In genomic region chr6:94101256-94101655, GRCm38 (mm10) we compare ENCODE assay signal across 23 mouse cellular contexts.
DNase-seq lines count a peak whose midpoint lies in the region; ATAC-seq and TF ChIP-seq lines count a peak whose summit lies in the region.
"Had no signal": no experiment of that assay in that cellular context is flagged by ENCODE, and none has a peak within 500 bp of the region (broad histone marks: within the 10 kb centered on the region; RNA-seq: fewer than 3 reads in every experiment).

No protein-coding gene starts in this region.

- H3K79me2 ChIP-seq in heart, adult 2 months (replicated peaks; ENCODE audit: control insufficient read depth, insufficient read depth, low read length) = peaks cover 4% of the 10 kb centered on the region; the same call in 1 of the 2 replicates

- peak; percentile 57 for DNase-seq in heart, adult 11 months
- DNase-seq in heart, adult 2 months = no peak
- DNase-seq in midbrain, embryonic 10.5 days (ENCODE audit: low spot score) = no peak
- DNase-seq in midbrain, embryonic 14.5 days = no peak
- no peak for DNase-seq in adrenal gland, postnatal 10 days
- DNase-seq in ovary, adult 18-20 months (ENCODE audit: low spot score) = no peak
- DNase-seq in embryo, embryonic 10 days (ENCODE audit: low spot score) = no peak
- DNase-seq: adrenal gland, adult 8-10 months; cerebellum, adult 9-11 months; gastrocnemius, postnatal 14 days; heart, postnatal 10 days; kidney, adult 9 months; kidney, postnatal 25 days; liver, embryonic 13.5 days; lung, postnatal 14 days; retina, postnatal 1 day; right cerebral cortex, postnatal 4 days; thymus, postnatal 4 days had no signal

- no peak for TF ChIP-seq EP300 in heart, adult 2 months (IDR thresholded peaks at IDR 0.05; ENCODE audit: insufficient read depth, low read depth, low read length)

- no peaks in the 10 kb centered on the region; the same call in 1 of the 2 replicates for H3K36me3 ChIP-seq in heart, adult 2 months (ENCODE audit: control insufficient read depth, insufficient read depth, low read length)
- no peaks in the 10 kb centered on the region for H3K36me3 ChIP-seq in midbrain, embryonic 10.5 days
- no peaks in the 10 kb centered on the region for H3K36me3 ChIP-seq in midbrain, embryonic 14.5 days (ENCODE audit: control insufficient read depth, insufficient read depth, low read length)
- no peaks in the 10 kb centered on the region for H3K36me3 ChIP-seq in embryonic facial prominence, embryonic 13.5 days
- H3K36me3 ChIP-seq: liver, embryonic 13.5 days had no signal

- TF ChIP-seq CTCF in heart, adult 2 months (IDR thresholded peaks at IDR 0.05) = no peak

- no peaks in the 10 kb centered on the region for H3K27me3 ChIP-seq in heart, adult 2 months (ENCODE audit: control insufficient read depth, insufficient read depth, low read length)
- no peaks in the 10 kb centered on the region for H3K27me3 ChIP-seq in midbrain, embryonic 10.5 days (ENCODE audit: low read depth, poor library complexity, severe bottlenecking)
- H3K27me3 ChIP-seq in midbrain, embryonic 14.5 days (ENCODE audit: control insufficient read depth, insufficient read depth, low read length) = no peaks in the 10 kb centered on the region
- H3K27me3 ChIP-seq in embryonic facial prominence, embryonic 13.5 days = no peaks in the 10 kb centered on the region
- H3K27me3 ChIP-seq: liver, embryonic 13.5 days; megakaryocyte, embryonic 14.5 days had no signal

- H3K4me2 ChIP-seq in midbrain, embryonic 14.5 days (ENCODE audit: low read length) = no peak overlapping the region
- H3K4me2 ChIP-seq in embryonic facial prominence, embryonic 13.5 days = no peak overlapping the region
- H3K4me2 ChIP-seq: hindbrain, embryonic 14.5 days; liver, embryonic 13.5 days had no signal

- ATAC-seq in midbrain, embryonic 14.5 days (ENCODE audit: low FRiP score, low TSS enrichment) = no peak
- no peak for ATAC-seq in embryonic facial prominence, embryonic 13.5 days (ENCODE audit: insufficient number of reproducible peaks, insufficient read depth, low FRiP score, low TSS enrichment, low read depth)
- ATAC-seq: forebrain, embryonic 14.5 days; midbrain, embryonic 16.5 days had no signal

- no peak overlapping the region for H3K4me3 ChIP-seq in heart, adult 2 months
- H3K4me3 ChIP-seq in midbrain, embryonic 10.5 days = no peak overlapping the region
- no peak overlapping the region for H3K4me3 ChIP-seq in midbrain, embryonic 14.5 days (replicated peaks; ENCODE audit: low read depth, low read length)
- no peak overlapping the region for H3K4me3 ChIP-seq in embryonic facial prominence, embryonic 13.5 days
- H3K4me3 ChIP-seq: liver, embryonic 13.5 days; megakaryocyte, embryonic 14.5 days had no signal

- H3K9ac ChIP-seq in heart, adult 2 months (ENCODE audit: low read depth, low read length) = no peak overlapping the region
- no peak overlapping the region for H3K9ac ChIP-seq in midbrain, embryonic 14.5 days (replicated peaks; ENCODE audit: low read length)
- no peak overlapping the region for H3K9ac ChIP-seq in embryonic facial prominence, embryonic 13.5 days
- H3K9ac ChIP-seq: hindbrain, embryonic 14.5 days; liver, embryonic 13.5 days had no signal

- WGBS in heart, adult 2 months = 24% methylated on average over 5 of the region's 5 CpGs
- 60% methylated on average over 5 of the region's 5 CpGs for WGBS in midbrain, embryonic 10.5 days
- WGBS in midbrain, embryonic 14.5 days = 71% methylated on average over 5 of the region's 5 CpGs
- WGBS in embryonic facial prominence, embryonic 13.5 days = 43% methylated on average over 5 of the region's 5 CpGs

- H3K27ac ChIP-seq in heart, adult 2 months = no peak overlapping the region
- peak overlapping the region; percentile 42; the same call in 1 of the 2 replicates for H3K27ac ChIP-seq in midbrain, embryonic 10.5 days (replicated peaks)
- H3K27ac ChIP-seq in midbrain, embryonic 14.5 days (replicated peaks; ENCODE audit: low read depth, low read length) = no peak overlapping the region
- 0 out of 2 replicates have a peak overlapping the region, but pooled peaks have one; percentile 29 for H3K27ac ChIP-seq in embryonic facial prominence, embryonic 13.5 days
- H3K27ac ChIP-seq: hindbrain, embryonic 14.5 days; liver, embryonic 13.5 days had no signal

- peaks cover 5% of the 10 kb centered on the region for H3K4me1 ChIP-seq in heart, adult 2 months (ENCODE audit: control insufficient read depth, insufficient read depth, low read length)
- H3K4me1 ChIP-seq in midbrain, embryonic 10.5 days = peaks cover 9% of the 10 kb centered on the region
- no peaks in the 10 kb centered on the region for H3K4me1 ChIP-seq in midbrain, embryonic 14.5 days (ENCODE audit: control insufficient read depth, insufficient read depth, low read length)
- H3K4me1 ChIP-seq in embryonic facial prominence, embryonic 13.5 days = peaks cover 56% of the 10 kb centered on the region
- H3K4me1 ChIP-seq: megakaryocyte, embryonic 14.5 days had no signal

- intact Hi-C loops in heart, adult 2 months (cut with DNase I) = no loop called here

- no peak for TF ChIP-seq POLR2A in heart, adult 2 months (IDR thresholded peaks at IDR 0.05; ENCODE audit: insufficient read depth, low read depth, low read length)

- no peaks in the 10 kb centered on the region for H3K9me3 ChIP-seq in midbrain, embryonic 10.5 days (replicated peaks)
- no peaks in the 10 kb centered on the region for H3K9me3 ChIP-seq in midbrain, embryonic 14.5 days (ENCODE audit: control insufficient read depth, low read length)
- H3K9me3 ChIP-seq in embryonic facial prominence, embryonic 13.5 days = no peaks in the 10 kb centered on the region
- H3K9me3 ChIP-seq: liver, embryonic 13.5 days; megakaryocyte, embryonic 14.5 days had no signal

Comparison
In these comparisons a context has a peak if more than half of its experiments do, and no peak if none do; other contexts are left out.
1. H3K27ac ChIP-seq: peak in midbrain, embryonic 10.5 days (single experiment) and embryonic facial prominence, embryonic 13.5 days (single experiment); none in heart, adult 2 months (single experiment) and midbrain, embryonic 14.5 days (single experiment).